Mouse (Mus musculus) lung, postnatal 0 days (tissue): ENCODE measurements around the gene Sgtb. TPM values are rescaled to one million over a fixed set of nuclear protein-coding genes. Genes with fewer than 3 reads are reported as not detected.

Experiments
- ATAC-seq: fragments of 200-750 bp; cut with Nextera tagmentation; 2 replicates; pipeline ENCODE4 v1.8.0; 2017; ENCODE audit warnings: moderate library complexity
- DNase-seq: peaks from one replicate; pipeline ENCODE4 v3.0.0-alpha.2; 2016; ENCODE audit warnings: low spot score
- H3K27ac ChIP-seq: fragments of 300-500 bp; sonication (generic); 2 replicates; pipeline ENCODE4 v1.5.1; 2014; ENCODE audit warnings: antibody characterized with exemption, mild to moderate bottlenecking, low read length, mixed read lengths
- H3K27me3 ChIP-seq: fragments of 300-500 bp; sonication (generic); replicated peaks from 2 replicates; pipeline ENCODE4 v1.6.1; 2014; ENCODE audit warnings: low read length, mixed read lengths; ENCODE audit not compliant: insufficient read depth
- H3K36me3 ChIP-seq: fragments of 300-500 bp; sonication (generic); 2 replicates; pipeline ENCODE4 v1.6.1; 2014; ENCODE audit warnings: low read length, mixed read lengths; ENCODE audit not compliant: insufficient read depth
- H3K4me1 ChIP-seq: fragments of 300-500 bp; sonication (generic); 2 replicates; pipeline ENCODE4 v1.6.1; 2014; ENCODE audit warnings: antibody characterized with exemption, low read depth, low read length, mixed read lengths; ENCODE audit not compliant: insufficient read depth
- H3K4me2 ChIP-seq: fragments of 300-500 bp; sonication (generic); replicated peaks from 2 replicates; pipeline ENCODE4 v1.6.1; 2014; ENCODE audit warnings: low read depth, mild to moderate bottlenecking, low read length, moderate library complexity, mixed read lengths
- H3K4me3 ChIP-seq: fragments of 300-500 bp; sonication (generic); 2 replicates; pipeline ENCODE4 v1.5.1; 2014; ENCODE audit warnings: low read depth, low read length
- H3K9ac ChIP-seq: fragments of 300-500 bp; sonication (generic); replicated peaks from 2 replicates; pipeline ENCODE4 v1.6.1; 2014; ENCODE audit warnings: low read depth, mild to moderate bottlenecking
- H3K9me3 ChIP-seq: fragments of 300-500 bp; sonication (generic); 2 replicates; pipeline ENCODE4 v1.6.1; 2016; ENCODE audit warnings: low read length, mixed read lengths
- CTCF ChIP-seq: IDR thresholded peaks from 2 replicates; pipeline ENCODE4 v1.5.1; 2016; ENCODE audit warnings: antibody characterized with exemption, mild to moderate bottlenecking
- EP300 ChIP-seq: IDR thresholded peaks from 2 replicates; pipeline ENCODE4 v1.6.1; 2016; ENCODE audit warnings: antibody characterized with exemption, mild to moderate bottlenecking, control low read depth
- WGBS: fragments of 180-500 bp; shearing (Covaris S2); extraction: QIAGEN DNeasy Blood & Tissue Kit; methylation state at CpG from one replicate; pipeline ENCODE4 v1.1.7; 2014; 5-methylcytosine and 5-hydroxymethylcytosine counted together
- polyA plus RNA-seq: library from polyadenylated mRNA; unstranded; fragments of >200 nt; fragmentation: Nextera tagmentation; extraction: Ambion mirVana; gene quantifications from 2 replicates; pipeline ENCODE4 v1.2.1, GENCODE M21; 2015

Sgtb gene
- polyA plus RNA-seq, 1 experiment from 2014 or later = 5.5 TPM

GRCm38 (mm10) chr13:104070703-104071102 is 38.8 kb upstream of the Sgtb start:
- ATAC-seq (peak; percentile 49), DNase-seq (peak; percentile 61)
- Histone ChIP-seq H3K27me3 (no peaks in the 10 kb centered on the region), H3K4me2 (no peak overlapping the region), H3K4me1 (no peaks in the 10 kb centered on the region), H3K9me3 (no peaks in the 10 kb centered on the region), H3K27ac (no peak overlapping the region), H3K4me3 (no peak overlapping the region), H3K9ac (no peak overlapping the region), H3K36me3 (no peaks in the 10 kb centered on the region)
- 47% methylated on average over 3 of the region's 3 CpGs for WGBS
- peak; percentile 88 for TF ChIP-seq EP300
- TF ChIP-seq CTCF = no peak

GRCm38 (mm10) chr13:104072351-104072750 is 37.2 kb upstream of the Sgtb start:
- Histone ChIP-seq H3K4me1 (no peaks in the 10 kb centered on the region), H3K9me3 (no peaks in the 10 kb centered on the region), H3K4me3 (no peak overlapping the region), H3K27ac (no peak overlapping the region), H3K9ac (no peak overlapping the region), H3K27me3 (no peaks in the 10 kb centered on the region), H3K36me3 (no peaks in the 10 kb centered on the region), H3K4me2 (no peak overlapping the region)
- 95% methylated on average over 9 of the region's 9 CpGs for WGBS
- no peak for DNase-seq
- TF ChIP-seq CTCF (no peak), EP300 (no peak)
- ATAC-seq = no peak

- DNase-seq (no peak), ATAC-seq (no peak)
- H3K4me2 ChIP-seq = no peak overlapping the region
- H3K36me3 ChIP-seq = no peaks in the 10 kb centered on the region
- WGBS = 96% methylated on average over 8 of the region's 8 CpGs
- H3K27me3 ChIP-seq = no peaks in the 10 kb centered on the region
- H3K27ac ChIP-seq = no peak overlapping the region
- H3K9me3 ChIP-seq = no peaks in the 10 kb centered on the region
- H3K4me3 ChIP-seq = no peak overlapping the region
- TF ChIP-seq CTCF = no peak
- no peak for TF ChIP-seq EP300
- no peaks in the 10 kb centered on the region for H3K4me1 ChIP-seq
- no peak overlapping the region for H3K9ac ChIP-seq
These were observed 35.3 kb upstream of the Sgtb start for GRCm38 (mm10) chr13:104074230-104074629.

GRCm38 (mm10) chr13:104074731-104075130 is 34.8 kb upstream of the Sgtb start:
- Histone ChIP-seq H3K4me2 (peak overlapping the region; percentile 5; the same call in 1 of the 2 replicates), H3K27me3 (no peaks in the 10 kb centered on the region), H3K4me3 (no peak overlapping the region), H3K27ac (no peak overlapping the region), H3K9me3 (no peaks in the 10 kb centered on the region), H3K36me3 (no peaks in the 10 kb centered on the region), H3K4me1 (no peaks in the 10 kb centered on the region), H3K9ac (no peak overlapping the region)
- peak; percentile 77 for DNase-seq
- 31% methylated on average over 10 of the region's 10 CpGs for WGBS
- peak; percentile 87 for ATAC-seq
- no peak for TF ChIP-seq CTCF
- no peak for TF ChIP-seq EP300

- WGBS = 65% methylated on average over 6 of the region's 6 CpGs
- no peak overlapping the region for H3K27ac ChIP-seq
- no peak for TF ChIP-seq EP300
- no peak for TF ChIP-seq CTCF
These were observed 32.5 kb upstream of the Sgtb start for GRCm38 (mm10) chr13:104076993-104077392.

GRCm38 (mm10) chr13:104082504-104082903 is 27.0 kb upstream of the Sgtb start:
- TF ChIP-seq CTCF (no peak), EP300 (no peak)
- Histone ChIP-seq H3K4me3 (no peak overlapping the region), H3K27me3 (no peaks in the 10 kb centered on the region), H3K4me1 (no peaks in the 10 kb centered on the region), H3K9ac (no peak overlapping the region), H3K36me3 (no peaks in the 10 kb centered on the region), H3K4me2 (no peak overlapping the region), H3K9me3 (no peaks in the 10 kb centered on the region), H3K27ac (no peak overlapping the region)
- ATAC-seq = no peak; the same call in 1 of the 2 replicates
- peak; percentile 46 for DNase-seq
- WGBS = 79% methylated on average over 7 of the region's 7 CpGs

More at GRCm38 (mm10) chr13:104076993-104077392, 32.5 kb upstream of the Sgtb start:
- Histone ChIP-seq H3K4me3 (no peak overlapping the region), H3K27me3 (no peaks in the 10 kb centered on the region), H3K36me3 (no peaks in the 10 kb centered on the region), H3K4me1 (no peaks in the 10 kb centered on the region), H3K9ac (no peak overlapping the region), H3K9me3 (no peaks in the 10 kb centered on the region), H3K4me2 (no peak overlapping the region)
- no peak for DNase-seq
- no peak for ATAC-seq

GRCm38 (mm10) chr13:104084600-104084999 is 24.9 kb upstream of the Sgtb start:
- Histone ChIP-seq H3K4me1 (no peaks in the 10 kb centered on the region), H3K9ac (no peak overlapping the region), H3K4me3 (no peak overlapping the region), H3K36me3 (no peaks in the 10 kb centered on the region), H3K27ac (no peak overlapping the region), H3K4me2 (no peak overlapping the region), H3K9me3 (no peaks in the 10 kb centered on the region), H3K27me3 (no peaks in the 10 kb centered on the region)
- 67% methylated on average over 2 of the region's 2 CpGs for WGBS
- no peak for TF ChIP-seq EP300
- TF ChIP-seq CTCF = no peak
- ATAC-seq = no peak
- no peak for DNase-seq
